Mouse (Mus musculus): ENCODE data around the gene Btg2. TPM values are rescaled to one million over a fixed set of nuclear protein-coding genes. Genes with fewer than 3 reads are reported as not detected.
A peak's percentile ranks its signal among the peaks of the same experiment; 100 is the strongest.

Gene Btg2
- polyA plus RNA-seq, 1 experiment from 2014 or later: 41.0 TPM

DNA sequence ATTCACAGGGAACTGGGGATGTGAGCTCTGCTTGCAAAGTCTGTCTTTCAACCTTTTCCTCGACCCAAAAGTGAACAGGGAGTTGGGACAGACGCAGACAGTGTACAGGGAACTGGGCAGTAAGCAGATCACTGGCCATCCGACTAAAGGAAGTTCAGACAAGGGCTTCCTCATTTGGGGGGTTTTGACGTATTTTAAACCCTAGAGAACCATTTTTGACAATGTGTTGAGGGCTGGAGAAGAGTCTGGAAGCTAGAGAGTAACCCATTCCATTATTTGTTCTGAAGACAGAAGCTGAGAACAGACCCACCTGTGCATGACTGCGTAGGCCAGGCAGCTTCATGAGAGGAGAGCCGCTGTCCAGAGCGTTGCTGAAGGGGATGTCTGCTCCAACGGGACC is 4.8 kb upstream of the Btg2 start:
- peaks cover 31% of the 10 kb centered on the region for H3K4me1 ChIP-seq (replicated peaks)
- 80% methylated on average over 8 of the region's 8 CpGs for WGBS

DNA sequence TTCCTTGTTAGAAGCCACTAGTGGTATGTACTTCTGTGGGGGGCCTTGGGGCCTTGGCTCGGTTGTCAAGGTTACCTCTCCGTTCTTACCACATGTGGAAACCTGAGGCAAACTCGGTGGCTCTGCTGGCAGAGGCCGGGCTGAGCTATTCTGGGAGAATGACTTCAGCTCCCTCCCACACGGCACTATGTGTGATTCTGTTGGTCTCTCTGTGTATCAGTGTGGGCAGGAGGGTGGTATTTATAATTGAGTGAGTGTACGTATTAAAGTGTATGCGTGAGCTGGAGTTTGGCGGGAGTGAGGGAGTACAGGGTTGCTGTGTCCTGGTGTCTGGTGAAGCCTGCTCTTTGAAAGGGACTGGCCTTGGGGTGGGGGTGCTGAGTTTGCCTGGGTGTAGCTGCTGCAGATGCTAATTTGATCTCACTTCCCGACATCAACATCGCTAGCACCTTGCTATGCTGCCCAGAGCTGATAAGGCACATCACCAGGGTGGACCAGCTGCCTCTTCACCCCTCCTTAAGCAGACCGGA is 4.1 kb upstream of the Btg2 start:
- Histone ChIP-seq H3K36me3 (no peaks in the 10 kb centered on the region), H3K4me1 (replicated peaks) (peaks cover 34% of the 10 kb centered on the region), H3K9me3 (no peaks in the 10 kb centered on the region), H3K4me3 (replicated peaks) (no peak overlapping the region), H3K9ac (no peak overlapping the region), H3K4me2 (replicated peaks) (no peak overlapping the region), H3K27me3 (replicated peaks) (no peaks in the 10 kb centered on the region), H3K27ac (no peak overlapping the region)
- no peak for ATAC-seq
- WGBS: 58% methylated on average over 11 of the region's 11 CpGs

More for the DNA sequence above, 4.8 kb upstream of the Btg2 start:
- Histone ChIP-seq H3K4me3 (replicated peaks) (no peak overlapping the region), H3K4me2 (replicated peaks) (no peak overlapping the region), H3K9me3 (no peaks in the 10 kb centered on the region), H3K27me3 (replicated peaks) (no peaks in the 10 kb centered on the region), H3K36me3 (no peaks in the 10 kb centered on the region), H3K27ac (no peak overlapping the region), H3K9ac (no peak overlapping the region)
- no peak for ATAC-seq

DNA sequence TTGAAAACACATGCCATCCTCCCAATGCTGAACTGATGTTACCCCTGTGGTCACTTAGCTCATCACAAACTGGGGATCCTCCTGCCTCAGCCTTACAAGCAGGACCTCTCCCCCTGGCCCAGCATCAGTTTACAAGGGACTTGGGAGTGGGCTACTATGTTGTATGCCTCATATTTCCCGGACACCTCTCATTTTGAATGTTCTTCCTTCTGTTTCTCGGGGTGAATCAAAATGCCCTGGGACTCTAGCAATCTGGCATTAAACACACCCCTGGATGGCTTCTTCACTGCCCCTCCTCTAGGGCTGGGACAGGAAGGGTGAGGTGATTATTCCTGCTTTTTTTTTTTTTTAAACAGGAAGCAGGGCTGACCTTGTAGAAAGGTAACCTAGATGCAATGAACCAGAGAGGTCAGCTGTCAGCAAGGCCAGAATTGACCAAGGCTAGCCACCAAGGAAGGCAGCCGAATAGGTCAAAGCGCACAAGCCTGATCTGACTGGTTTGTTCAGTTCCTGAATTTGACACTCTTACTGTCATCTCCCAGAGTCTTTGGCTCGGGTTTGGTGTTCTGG is 2.0 kb upstream of the Btg2 start:
- H3K9me3 ChIP-seq: no peaks in the 10 kb centered on the region
- H3K4me2 ChIP-seq (replicated peaks): no peak overlapping the region
- no peak overlapping the region for H3K9ac ChIP-seq
- H3K4me1 ChIP-seq (replicated peaks): peaks cover 37% of the 10 kb centered on the region
- H3K27ac ChIP-seq: no peak overlapping the region
- 78% methylated on average over 5 of the region's 5 CpGs for WGBS
- no peaks in the 10 kb centered on the region for H3K36me3 ChIP-seq
- no peak for ATAC-seq
- no peaks in the 10 kb centered on the region for H3K27me3 ChIP-seq (replicated peaks)
- no peak overlapping the region for H3K4me3 ChIP-seq (replicated peaks)

DNA sequence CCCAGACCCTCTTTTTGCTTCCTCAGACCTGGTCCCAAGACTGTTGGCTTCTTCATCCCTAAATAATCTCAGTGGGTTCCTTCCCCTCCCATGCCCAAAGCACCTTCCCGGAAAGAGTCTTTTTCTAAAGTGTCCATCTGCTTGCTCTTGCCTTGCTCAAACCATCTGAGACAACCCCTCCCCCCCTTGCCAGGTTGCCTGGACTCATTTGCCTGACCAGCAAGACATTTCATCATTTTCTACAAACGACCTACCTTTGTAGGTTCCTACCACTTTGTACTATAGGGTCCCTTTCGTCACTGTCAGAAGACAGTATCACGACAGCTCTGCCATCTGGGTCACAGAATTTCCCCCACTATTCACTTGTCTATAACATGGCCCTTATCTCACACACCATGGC is 1.5 kb upstream of the Btg2 start:
- Histone ChIP-seq H3K9me3 (no peaks in the 10 kb centered on the region), H3K4me1 (replicated peaks) (peaks cover 41% of the 10 kb centered on the region), H3K27me3 (replicated peaks) (no peaks in the 10 kb centered on the region), H3K4me3 (replicated peaks) (no peak overlapping the region), H3K36me3 (no peaks in the 10 kb centered on the region), H3K4me2 (replicated peaks) (no peak overlapping the region), H3K27ac (0 out of 2 replicates have a peak overlapping the region, but pooled peaks have one; percentile 78), H3K9ac (no peak overlapping the region)
- ATAC-seq: no peak
- 83% methylated on average over 4 of the region's 4 CpGs for WGBS

DNA sequence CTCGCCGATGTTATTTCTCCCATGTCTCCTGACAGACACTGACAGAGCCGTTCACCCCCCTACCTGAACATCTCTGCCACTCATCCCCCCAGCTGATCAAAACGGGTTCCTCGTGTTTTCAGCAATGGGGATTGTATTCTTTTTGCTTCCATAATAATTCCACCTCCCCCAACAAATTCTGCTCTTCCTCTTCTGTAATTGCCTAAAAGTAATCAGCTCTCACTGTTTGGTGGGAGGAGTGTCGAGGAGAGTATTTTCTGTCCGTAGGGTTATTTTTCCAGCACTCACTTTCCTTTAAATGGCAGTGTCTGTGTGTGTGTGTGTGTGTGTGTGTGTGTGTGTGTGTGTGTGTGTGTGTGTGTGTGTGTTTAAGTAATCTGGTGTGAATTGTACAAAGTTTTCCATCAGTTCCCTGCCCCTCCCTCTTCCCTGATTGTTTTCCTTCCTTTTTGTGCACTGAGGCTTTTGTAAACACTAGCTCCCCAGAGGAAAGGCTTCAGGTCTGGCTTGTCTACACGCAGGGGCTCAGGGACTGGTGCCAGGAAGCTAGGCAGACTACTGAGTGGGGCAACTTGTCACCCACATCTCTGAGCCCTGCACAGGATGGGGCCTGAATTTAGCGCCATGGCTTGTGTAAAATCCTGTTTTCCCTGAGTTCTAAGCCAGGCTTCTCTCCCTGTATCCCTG is 700 bp upstream of the Btg2 start:
- H3K36me3 ChIP-seq: no peaks in the 10 kb centered on the region
- WGBS: 6% methylated on average over 9 of the region's 9 CpGs
- ATAC-seq: peak; percentile 5
- H3K9me3 ChIP-seq: no peaks in the 10 kb centered on the region
- H3K27ac ChIP-seq: peak overlapping the region; percentile 78
- no peaks in the 10 kb centered on the region for H3K27me3 ChIP-seq (replicated peaks)
- peak overlapping the region; percentile 75 for H3K9ac ChIP-seq
- peaks cover 41% of the 10 kb centered on the region for H3K4me1 ChIP-seq (replicated peaks)
- H3K4me3 ChIP-seq (replicated peaks): peak overlapping the region; percentile 68
- peak overlapping the region; percentile 73 for H3K4me2 ChIP-seq (replicated peaks)

DNA sequence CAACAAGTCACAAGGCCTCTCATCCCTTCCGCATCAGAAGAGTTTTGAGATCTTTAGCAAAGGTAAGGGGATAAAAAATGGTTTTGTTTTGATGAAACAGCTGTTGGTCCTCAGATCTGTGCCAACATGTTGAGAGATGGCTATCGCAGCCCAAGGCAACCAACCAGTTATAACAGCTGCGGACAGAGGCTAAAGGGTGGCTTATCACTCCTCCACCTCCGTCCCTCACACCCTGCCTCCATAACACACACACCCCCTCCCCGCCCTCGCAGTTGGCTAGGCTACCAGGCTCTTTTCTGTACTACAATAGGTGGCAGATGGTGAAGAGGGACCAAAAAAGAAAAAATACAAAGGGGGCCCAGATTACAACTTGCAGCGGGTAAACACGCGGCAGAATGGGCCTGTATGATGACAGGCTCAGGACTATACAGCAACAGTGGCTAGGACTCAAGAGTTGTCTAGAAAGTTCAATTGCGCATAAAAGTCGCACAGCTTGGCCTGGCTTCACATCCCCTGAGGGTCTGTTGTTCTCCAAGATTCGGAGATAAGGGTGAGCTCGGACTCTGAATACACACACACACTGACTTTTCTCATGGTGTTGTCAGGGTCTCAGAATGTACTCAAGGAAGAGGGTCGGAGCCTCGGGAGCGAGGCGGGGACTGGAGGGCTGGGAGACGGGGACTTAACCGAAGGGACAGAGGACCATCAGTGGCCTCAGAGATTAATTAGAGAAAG is 692 bp downstream of the Btg2 start:
- WGBS: 8% methylated on average over 19 of the region's 19 CpGs
- Histone ChIP-seq H3K9ac (peak overlapping the region; percentile 75), H3K27ac (peak overlapping the region; percentile 52), H3K4me3 (replicated peaks) (peak overlapping the region; percentile 68), H3K9me3 (no peaks in the 10 kb centered on the region), H3K4me2 (replicated peaks) (peak overlapping the region; percentile 80), H3K36me3 (no peaks in the 10 kb centered on the region), H3K27me3 (replicated peaks) (no peaks in the 10 kb centered on the region), H3K4me1 (replicated peaks) (peaks cover 40% of the 10 kb centered on the region)
- ATAC-seq: peak; percentile 11

DNA sequence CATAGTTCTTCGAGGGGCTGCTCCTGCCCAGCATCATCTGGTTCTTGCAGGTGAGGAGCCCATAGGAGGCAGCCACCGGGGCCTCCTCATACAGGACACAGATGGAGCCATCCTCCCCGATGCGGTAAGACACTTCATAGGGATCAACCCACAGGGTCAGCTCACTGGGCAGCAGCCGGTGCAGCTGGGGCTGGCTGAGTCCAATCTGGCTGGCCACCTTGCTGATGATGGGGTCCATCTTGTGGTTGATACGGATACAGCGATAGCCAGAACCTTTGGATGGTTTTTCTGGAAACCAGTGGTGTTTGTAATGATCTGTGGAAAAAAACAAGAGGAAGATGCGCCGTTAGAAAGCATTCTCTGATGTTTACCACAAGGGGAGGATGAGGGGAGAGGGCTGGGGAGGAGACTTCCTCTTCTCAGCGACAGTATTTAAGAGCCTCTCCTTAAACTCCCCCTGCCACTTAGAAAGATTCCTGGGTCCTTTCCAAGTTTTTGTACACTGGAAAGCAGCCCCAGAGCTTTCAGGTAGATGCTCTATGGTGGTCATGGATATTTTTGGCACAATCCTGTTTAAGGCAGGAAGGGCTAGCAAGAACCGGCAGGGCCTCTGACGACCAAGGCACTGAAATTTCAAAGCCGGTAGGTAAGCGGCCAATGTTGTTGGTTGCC is 1.4 kb downstream of the Btg2 start:
- 41% methylated on average over 14 of the region's 14 CpGs for WGBS
- H3K9ac ChIP-seq: peak overlapping the region; percentile 75
- peaks cover 37% of the 10 kb centered on the region for H3K4me1 ChIP-seq (replicated peaks)
- H3K27me3 ChIP-seq (replicated peaks): no peaks in the 10 kb centered on the region
- H3K36me3 ChIP-seq: no peaks in the 10 kb centered on the region
- no peaks in the 10 kb centered on the region for H3K9me3 ChIP-seq
- peak overlapping the region; percentile 80 for H3K4me2 ChIP-seq (replicated peaks)
- ATAC-seq: no peak
- H3K4me3 ChIP-seq (replicated peaks): peak overlapping the region; percentile 68
- peak overlapping the region; percentile 52; the same call in 1 of the 2 replicates for H3K27ac ChIP-seq

DNA sequence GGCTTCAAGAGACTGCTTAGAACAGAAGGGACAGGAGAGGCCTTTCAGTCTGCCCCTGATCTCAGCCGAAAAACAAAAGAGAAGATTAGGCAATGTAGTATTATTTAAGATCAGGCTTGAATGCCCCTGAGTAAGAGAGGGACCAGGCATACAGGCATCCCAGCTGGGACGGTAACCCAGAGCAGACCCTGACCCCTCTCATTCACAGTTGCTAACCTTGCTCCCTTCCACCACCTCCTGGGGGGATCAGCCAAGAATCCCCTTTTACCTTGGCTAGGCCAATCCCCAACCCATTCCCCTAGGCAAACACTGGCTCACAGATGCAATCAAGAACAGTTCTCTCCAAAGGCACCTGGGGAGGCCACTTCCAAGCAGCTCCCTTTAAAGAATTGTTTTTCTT is 2.1 kb downstream of the Btg2 start:
- no peak for ATAC-seq
- Histone ChIP-seq H3K9me3 (no peaks in the 10 kb centered on the region), H3K9ac (0 out of 2 replicates have a peak overlapping the region, but pooled peaks have one; percentile 0), H3K27ac (no peak overlapping the region), H3K27me3 (replicated peaks) (no peaks in the 10 kb centered on the region), H3K4me1 (replicated peaks) (peaks cover 38% of the 10 kb centered on the region), H3K4me3 (replicated peaks) (peak overlapping the region; percentile 5; the same call in 1 of the 2 replicates), H3K4me2 (replicated peaks) (peak overlapping the region; percentile 80), H3K36me3 (no peaks in the 10 kb centered on the region)
- 76% methylated on average over 2 of the region's 2 CpGs for WGBS

DNA sequence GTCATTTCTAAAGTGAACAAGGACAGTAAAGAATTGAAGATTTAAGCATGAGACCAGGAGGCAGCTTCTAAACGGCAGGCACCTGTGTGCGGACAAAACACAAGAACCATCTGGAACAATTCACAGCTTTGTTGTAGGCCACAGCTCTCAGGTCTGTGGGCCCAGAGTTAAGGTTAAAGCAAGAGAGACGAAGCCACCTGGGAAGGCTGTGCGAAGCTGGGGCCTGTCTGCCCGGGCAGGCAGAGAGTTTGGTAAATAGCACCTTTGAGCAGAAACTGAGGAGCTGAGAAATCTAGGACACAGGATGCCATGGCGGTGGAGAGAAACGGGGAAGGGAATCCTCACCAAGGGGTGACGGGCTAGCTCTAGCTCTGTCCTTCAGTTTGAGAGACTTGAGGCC is 3.4 kb downstream of the Btg2 start:
- Histone ChIP-seq H3K27ac (no peak overlapping the region), H3K9me3 (no peaks in the 10 kb centered on the region), H3K4me3 (replicated peaks) (no peak overlapping the region), H3K4me1 (replicated peaks) (peaks cover 50% of the 10 kb centered on the region), H3K9ac (0 out of 2 replicates have a peak overlapping the region, but pooled peaks have one; percentile 10), H3K36me3 (no peaks in the 10 kb centered on the region), H3K27me3 (replicated peaks) (no peaks in the 10 kb centered on the region), H3K4me2 (replicated peaks) (peak overlapping the region; percentile 80)
- no peak for ATAC-seq
- 86% methylated on average over 8 of the region's 8 CpGs for WGBS

DNA sequence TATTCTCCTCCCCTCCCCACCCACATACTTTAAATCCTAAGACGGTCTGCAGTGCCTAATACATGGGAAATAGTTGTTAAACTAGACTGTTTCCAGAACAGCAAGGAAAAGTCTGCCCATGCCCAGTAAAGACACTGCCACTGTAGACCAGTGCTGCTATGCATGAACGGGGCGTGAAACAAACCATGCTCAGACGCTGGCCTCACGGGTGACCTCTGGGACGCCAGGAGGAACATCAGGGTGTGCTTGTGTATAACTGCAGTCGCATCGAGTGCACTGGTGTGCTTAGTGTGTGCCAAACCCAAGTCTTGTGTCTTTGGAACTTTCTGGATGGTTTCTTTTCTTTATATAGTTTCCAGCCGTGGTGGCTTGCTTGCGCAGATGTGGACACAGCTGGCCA is 4.3 kb downstream of the Btg2 start:
- no peak overlapping the region for H3K4me2 ChIP-seq (replicated peaks)
- H3K9ac ChIP-seq: no peak overlapping the region
- H3K27ac ChIP-seq: no peak overlapping the region
- H3K9me3 ChIP-seq: no peaks in the 10 kb centered on the region
- no peaks in the 10 kb centered on the region for H3K27me3 ChIP-seq (replicated peaks)
- no peaks in the 10 kb centered on the region for H3K36me3 ChIP-seq
- ATAC-seq: no peak
- H3K4me1 ChIP-seq (replicated peaks): peaks cover 48% of the 10 kb centered on the region
- WGBS: 77% methylated on average over 10 of the region's 10 CpGs
- H3K4me3 ChIP-seq (replicated peaks): no peak overlapping the region

DNA sequence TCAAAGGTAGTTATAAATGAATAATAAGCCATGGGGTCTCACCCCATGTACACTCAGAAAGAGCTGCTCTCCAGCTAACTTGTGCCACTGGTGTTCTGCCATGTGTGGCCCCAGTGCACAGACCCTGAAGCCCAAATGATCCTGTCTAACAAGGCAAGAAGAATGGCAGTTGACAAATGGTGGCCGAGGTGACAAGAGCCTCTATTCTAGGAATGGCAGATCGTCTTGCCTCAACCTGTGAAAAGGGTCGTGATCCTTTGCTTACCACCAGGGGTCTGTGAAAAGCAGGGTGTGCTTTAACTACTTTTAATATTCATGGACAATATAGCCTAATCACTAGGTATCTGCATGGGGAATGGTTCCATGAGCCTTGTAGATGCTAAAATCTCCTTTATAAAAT is 4.7 kb downstream of the Btg2 start:
- WGBS: 69% methylated on average over 3 of the region's 3 CpGs
- Histone ChIP-seq H3K27ac (no peak overlapping the region), H3K9ac (no peak overlapping the region), H3K4me2 (replicated peaks) (no peak overlapping the region), H3K9me3 (no peaks in the 10 kb centered on the region), H3K27me3 (replicated peaks) (no peaks in the 10 kb centered on the region), H3K4me1 (replicated peaks) (peaks cover 46% of the 10 kb centered on the region), H3K36me3 (no peaks in the 10 kb centered on the region), H3K4me3 (replicated peaks) (no peak overlapping the region)
- ATAC-seq: no peak

DNA sequence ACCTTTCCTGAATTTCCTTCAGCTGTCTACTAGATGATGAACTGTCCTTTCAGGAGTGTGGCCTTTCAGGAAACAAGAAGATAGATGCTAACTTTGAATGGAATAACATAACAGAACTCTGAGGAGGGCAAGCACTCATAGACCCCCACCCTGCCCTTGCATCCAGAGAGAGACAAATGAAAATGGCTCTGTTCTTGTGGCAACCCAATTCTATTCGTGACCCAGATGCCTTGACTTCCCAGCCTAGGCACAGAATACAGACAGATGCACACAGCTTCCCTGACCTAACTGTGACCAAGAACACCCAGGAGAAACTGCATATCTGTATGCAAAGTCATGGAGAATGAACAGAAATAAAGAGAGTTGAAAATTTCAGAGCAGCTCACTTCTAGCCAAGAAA is 5.3 kb downstream of the Btg2 start:
- no peak for ATAC-seq
- Histone ChIP-seq H3K9ac (no peak overlapping the region), H3K4me1 (replicated peaks) (peaks cover 46% of the 10 kb centered on the region), H3K36me3 (no peaks in the 10 kb centered on the region), H3K27ac (no peak overlapping the region), H3K27me3 (replicated peaks) (no peaks in the 10 kb centered on the region), H3K9me3 (no peaks in the 10 kb centered on the region), H3K4me2 (replicated peaks) (no peak overlapping the region), H3K4me3 (replicated peaks) (no peak overlapping the region)
- 57% methylated on average over 1 of the region's 1 CpGs for WGBS

All from intestine, embryonic 15.5 days (tissue).